Mouse (Mus musculus) kidney, adult 2 months (tissue): Measurements from ENCODE around the gene Dtx1.

Experiments
- CTCF ChIP-seq: fragments of 200-500 bp; conservative IDR thresholded peaks from 2 replicates; pipeline ENCODE4 v1.5.1; 2011; ENCODE audit warnings: low read depth, mild to moderate bottlenecking, control low read depth, low read length, moderate library complexity, mixed read lengths; ENCODE audit not compliant: insufficient read depth, insufficient read length
- POLR2A ChIP-seq: fragments of 200-500 bp; IDR thresholded peaks from one replicate; pipeline ENCODE4 v1.6.1; 2011; ENCODE audit warnings: low read depth, low read length, control low read depth

GRCm38 (mm10) chr5:120660816-120661215 lies 50.9 kb downstream of the Dtx1 start:
- TF ChIP-seq POLR2A (no peak), CTCF (no peak)
